Mouse (Mus musculus) heart, adult 18-20 months (tissue): ENCODE measurements around the gene Rapsn. TPM values are rescaled to one million over a fixed set of nuclear protein-coding genes. Genes with fewer than 3 reads are reported as not detected.
A peak's percentile ranks its signal among the peaks of the same experiment; 100 is the strongest.

ENCODE experiments used
- DNase-seq, 2 experiments: peaks; one replicate each; pipeline ENCODE4 v3.0.0; 2021 to 2022; ENCODE audit warnings: mixed read lengths in 1 of 2
- total RNA-seq, 2 experiments: library from RNA; stranded (reverse); gene quantifications; 2 replicates each; pipeline ENCODE4 v1.2.3; 2021

Gene Rapsn
- total RNA-seq, 2 experiments from 2014 or later: 17.6 to 18.5 TPM

- DNase-seq: peak in 1 of 2 experiments; percentile 55
Observed at GRCm38 (mm10) chr2:91080784-91081513, 45.5 kb downstream of the Rapsn start.

- DNase-seq: no peak
Observed at GRCm38 (mm10) chr2:91081775-91082695, 46.6 kb downstream of the Rapsn start, which contains the start of gene Spi1. Gene Spi1, plus strand, starts transcription at chr2:91082390.

GRCm38 (mm10) chr2:91082844-91083243 is 47.4 kb downstream of the Rapsn start:
- peak; percentile 56 to 86 for DNase-seq

GRCm38 (mm10) chr2:91083366-91083940 is 48.0 kb downstream of the Rapsn start:
- no peak for DNase-seq

GRCm38 (mm10) chr2:91084179-91084820 is 48.9 kb downstream of the Rapsn start:
- DNase-seq: peak; percentile 43 to 64

- no peak for DNase-seq
Observed at GRCm38 (mm10) chr2:91085494-91086391, 50.3 kb downstream of the Rapsn start.

- DNase-seq: peak in 1 of 2 experiments; percentile 48
Observed at GRCm38 (mm10) chr2:91086392-91087237, 51.2 kb downstream of the Rapsn start.

- no peak for DNase-seq
Observed at GRCm38 (mm10) chr2:91087453-91087852, 52.0 kb downstream of the Rapsn start.

- no peak for DNase-seq
Observed at GRCm38 (mm10) chr2:91088987-91089386, 53.6 kb downstream of the Rapsn start.

GRCm38 (mm10) chr2:91090208-91090607 is 54.8 kb downstream of the Rapsn start:
- DNase-seq: no peak

GRCm38 (mm10) chr2:91090827-91091226 is 55.4 kb downstream of the Rapsn start:
- DNase-seq: no peak

Other genes with a start within 250 kb of the Rapsn start
- 100 to 1,000 TPM; 203 to 215 TPM for gene Mtch2, start 188.5 kb upstream of the Rapsn start, total RNA-seq
- 1 to 10 TPM; 3.5 to 3.7 TPM for gene C1qtnf4, start 149.8 kb upstream of the Rapsn start, total RNA-seq
- 10 to 100 TPM; 18.3 to 26.0 TPM for gene Kbtbd4, start 130.9 kb upstream of the Rapsn start, total RNA-seq
- 1,000 to 10,000 TPM in 1 of 2 experiments, 100 to 1,000 TPM in 1; 874 to 1,007 TPM for gene Ndufs3, start 130.8 kb upstream of the Rapsn start, total RNA-seq
- gene Celf1, start 95.2 kb upstream of the Rapsn start, total RNA-seq: 10 to 100 TPM; 70.7 to 74.4 TPM
- 100 to 1,000 TPM; 231 to 257 TPM for gene Psmc3, start 18.4 kb downstream of the Rapsn start, total RNA-seq
- gene Slc39a13, start 34.8 kb downstream of the Rapsn start, total RNA-seq: 10 to 100 TPM; 20.0 to 26.2 TPM
- 1 to 10 TPM; 4.0 to 5.0 TPM for gene Spi1, start 46.8 kb downstream of the Rapsn start, total RNA-seq
- 1,000 to 10,000 TPM; 1,572 to 1,905 TPM for gene Mybpc3, start 82.5 kb downstream of the Rapsn start, total RNA-seq
- 1 to 10 TPM; 6.0 to 6.1 TPM for gene Madd, start 148.2 kb downstream of the Rapsn start, total RNA-seq
- 10 to 100 TPM; 18.1 to 26.5 TPM for gene Nr1h3, start 167.2 kb downstream of the Rapsn start, total RNA-seq
- gene Acp2, start 167.3 kb downstream of the Rapsn start, total RNA-seq: 10 to 100 TPM; 15.1 to 20.2 TPM
- gene Ddb2, start 201.4 kb downstream of the Rapsn start, total RNA-seq: 1 to 10 TPM; 2.3 to 3.4 TPM
- gene Pacsin3, start 220.3 kb downstream of the Rapsn start, total RNA-seq: 100 to 1,000 TPM; 137 to 170 TPM
- gene Arfgap2, start 229.4 kb downstream of the Rapsn start, total RNA-seq: 10 to 100 TPM; 52.1 to 54.1 TPM